Comparison of ENCODE assay signal across 18 mouse cellular contexts in genomic region chr8:88580785-88581184, GRCm38 (mm10). TPM values are rescaled to one million over a fixed set of nuclear protein-coding genes. Genes with fewer than 3 reads are reported as not detected.
A peak's percentile ranks its signal among the peaks of the same experiment; 100 is the strongest.
DNase-seq lines count a peak whose midpoint lies in the region; ATAC-seq lines count a peak whose summit lies in the region.
"Had no signal": no experiment of that assay in that cellular context is flagged by ENCODE, and none has a peak within 500 bp of the region (broad histone marks: within the 10 kb centered on the region; RNA-seq: fewer than 3 reads in every experiment).

No protein-coding gene starts in this region.

- 59% methylated on average over 7 of the region's 7 CpGs for WGBS in kidney, embryonic 14.5 days

- no peak overlapping the region for H3K4me3 ChIP-seq in kidney, embryonic 14.5 days (ENCODE audit: low read length)
- H3K4me3 ChIP-seq: embryonic facial prominence, embryonic 12.5 days; forebrain, embryonic 12.5 days; heart, adult 2 months; heart, embryonic 15.5 days; hindbrain, embryonic 15.5 days had no signal

- intact Hi-C loops in left cerebral cortex, postnatal 4 days (cut with DNase I) = no loop called here
- intact Hi-C loops in left cerebral cortex, postnatal 25 days (cut with DNase I) = no loop called here

- H3K9ac ChIP-seq in kidney, embryonic 14.5 days (ENCODE audit: low read depth, low read length) = no peak overlapping the region
- H3K9ac ChIP-seq: embryonic facial prominence, embryonic 12.5 days; forebrain, embryonic 12.5 days; heart, embryonic 15.5 days; hindbrain, embryonic 15.5 days had no signal

- ATAC-seq in kidney, embryonic 14.5 days (ENCODE audit: low FRiP score, low TSS enrichment) = no peak
- peak; percentile 64 for ATAC-seq in megakaryocyte, adult 5-6 weeks (ENCODE audit: poor library complexity, severe bottlenecking)

- no peak overlapping the region for H3K4me2 ChIP-seq in kidney, embryonic 14.5 days (replicated peaks; ENCODE audit: low read depth, low read length)
- H3K4me2 ChIP-seq: embryonic facial prominence, embryonic 12.5 days; forebrain, embryonic 12.5 days; heart, embryonic 11.5 days; heart, embryonic 15.5 days; hindbrain, embryonic 15.5 days had no signal

- H3K27ac ChIP-seq in kidney, embryonic 14.5 days (ENCODE audit: low read depth, low read length) = 0 out of 2 replicates have a peak overlapping the region, but pooled peaks have one; percentile 6
- H3K27ac ChIP-seq: embryonic facial prominence, embryonic 12.5 days; forebrain, embryonic 12.5 days; heart, adult 2 months; heart, embryonic 15.5 days had no signal

- DNase-seq in kidney, postnatal 14 days = no peak
- DNase-seq in B cell, adult 2 months = peak; percentile 51 to 62
- no peak for DNase-seq in layer of hippocampus, postnatal 10 days (ENCODE audit: low spot score in 2 of 2)
- no peak for DNase-seq in left cerebral cortex, postnatal 4 days
- no peak for DNase-seq in left cerebral cortex, postnatal 25 days (ENCODE audit: low spot score in 2 of 2)
- DNase-seq: adrenal gland, adult 8-10 months; adrenal gland, postnatal 36 days; embryo, embryonic 11 days; gastrocnemius, postnatal 10 days; heart, adult 2 months; heart, postnatal 14 days had no signal

- H3K4me1 ChIP-seq in kidney, embryonic 14.5 days (ENCODE audit: control insufficient read depth, insufficient read depth, low read length) = peaks cover 35% of the 10 kb centered on the region

- no peaks in the 10 kb centered on the region for H3K27me3 ChIP-seq in kidney, embryonic 14.5 days (ENCODE audit: control insufficient read depth, insufficient read depth, low read length)
- H3K27me3 ChIP-seq: embryonic facial prominence, embryonic 12.5 days; forebrain, embryonic 12.5 days; heart, embryonic 15.5 days; hindbrain, embryonic 15.5 days had no signal

- H3K36me3 ChIP-seq in kidney, embryonic 14.5 days (ENCODE audit: control insufficient read depth, insufficient read depth, low read length) = peaks cover 10% of the 10 kb centered on the region
- H3K36me3 ChIP-seq: heart, embryonic 15.5 days; hindbrain, embryonic 15.5 days had no signal

- H3K9me3 ChIP-seq in kidney, embryonic 14.5 days (ENCODE audit: control insufficient read depth, low read length) = no peaks in the 10 kb centered on the region
- H3K9me3 ChIP-seq: embryonic facial prominence, embryonic 12.5 days; forebrain, embryonic 12.5 days; heart, embryonic 15.5 days; hindbrain, embryonic 15.5 days had no signal

RNA-seq across cellular contexts. Expression of gene Snx20, which starts 55.1 kb away (rescaled TPM):
- polyA plus RNA-seq in kidney, embryonic 14.5 days (2014; fragmentation: Nextera tagmentation; extraction: Ambion mirVana) = 2.2 and 2.3 TPM in 2 replicates
- total RNA-seq in megakaryocyte, adult 5-6 weeks (2015) = 60.5 and 64.6 TPM in 2 replicates
- total RNA-seq in megakaryocyte, adult 5-6 weeks (2017) = 71.3 and 73.0 TPM in 2 replicates
- total RNA-seq in layer of hippocampus, postnatal 10 days (2021) = 1 to 10 TPM; 1.8 to 1.9 TPM
- total RNA-seq in left cerebral cortex, postnatal 4 days (2021) = under 1 TPM; 0.84 to 0.89 TPM
- 1 to 10 TPM; 1.4 to 1.6 TPM for total RNA-seq in left cerebral cortex, postnatal 25 days (2021)

RNA-seq across cellular contexts. Expression of gene Nkd1, which starts 59.6 kb away (rescaled TPM):
- 52.4 and 60.9 TPM in 2 replicates for polyA plus RNA-seq in kidney, embryonic 14.5 days (2014; fragmentation: Nextera tagmentation; extraction: Ambion mirVana)
- total RNA-seq in megakaryocyte, adult 5-6 weeks (2015) = not detected in 2 replicates
- 0.07 TPM in 1 of 2 replicates, not detected in the other for total RNA-seq in megakaryocyte, adult 5-6 weeks (2017)
- 10 to 100 TPM; 16.9 to 17.4 TPM for total RNA-seq in layer of hippocampus, postnatal 10 days (2021)
- total RNA-seq in left cerebral cortex, postnatal 4 days (2021) = 10 to 100 TPM; 22.5 to 25.7 TPM
- total RNA-seq in left cerebral cortex, postnatal 25 days (2021) = 10 to 100 TPM; 16.7 to 17.9 TPM

Comparison
In these comparisons a context has a peak if more than half of its experiments do, and no peak if none do; other contexts are left out.
1. DNase-seq: peak in B cell, adult 2 months (2 of 2); none in kidney, postnatal 14 days (single experiment), layer of hippocampus, postnatal 10 days (0 of 2), left cerebral cortex, postnatal 4 days (single experiment) and left cerebral cortex, postnatal 25 days (0 of 2).
2. RNA of gene Snx20, which starts 55.1 kb away (total RNA-seq): 60.5 to 73.0 TPM in megakaryocyte, adult 5-6 weeks; 1.8 to 1.9 TPM in layer of hippocampus, postnatal 10 days, 1.4 to 1.6 TPM in left cerebral cortex, postnatal 25 days and 0.84 to 0.89 TPM in left cerebral cortex, postnatal 4 days; every median in the first group is over 10 times any median in the second.
3. RNA of gene Nkd1, which starts 59.6 kb away (total RNA-seq): 22.5 to 25.7 TPM in left cerebral cortex, postnatal 4 days, 16.7 to 17.9 TPM in left cerebral cortex, postnatal 25 days and 16.9 to 17.4 TPM in layer of hippocampus, postnatal 10 days; 0.07 TPM in megakaryocyte, adult 5-6 weeks; every median in the first group is over 10 times any median in the second.